Mouse (Mus musculus) liver, adult 2 months (tissue): ENCODE data around the gene Vps33a. TPM values are rescaled to one million over a fixed set of nuclear protein-coding genes. Genes with fewer than 3 reads are reported as not detected.
"Not testable (repeated sequence)": the region's sequence is repeated elsewhere in the genome, so short reads cannot be mapped to it uniquely, and the experiment has no call there.

Experiments used
- DNase-seq: peaks from one replicate; pipeline ENCODE4 v3.0.0-alpha.2; 2011; ENCODE audit warnings: low read depth, low spot score; ENCODE audit errors: extremely low read depth
- H3K27ac ChIP-seq: fragments of 200-500 bp; replicated peaks from 2 replicates; pipeline ENCODE4 v1.5.1; 2012; ENCODE audit warnings: low read depth, mild to moderate bottlenecking, control low read depth, inconsistent platforms, low read length; ENCODE audit not compliant: insufficient read depth
- H3K27me3 ChIP-seq: fragments of 200-500 bp; 2 replicates; pipeline ENCODE4 v1.6.1; 2012; ENCODE audit warnings: mild to moderate bottlenecking, moderate library complexity, low read length, inconsistent platforms; ENCODE audit not compliant: control insufficient read depth, insufficient read depth
- H3K36me3 ChIP-seq: fragments of 200-500 bp; 2 replicates; pipeline ENCODE4 v1.6.1; 2012; ENCODE audit warnings: low read length, inconsistent platforms; ENCODE audit not compliant: control insufficient read depth, insufficient read depth
- H3K4me1 ChIP-seq: fragments of 200-500 bp; 2 replicates; pipeline ENCODE4 v1.6.1; 2011; ENCODE audit warnings: low read length; ENCODE audit not compliant: control insufficient read depth, insufficient read depth
- H3K4me3 ChIP-seq: fragments of 200-500 bp; 2 replicates; pipeline ENCODE4 v1.5.1; 2011; ENCODE audit warnings: low read depth, mild to moderate bottlenecking, control low read depth, low read length, moderate library complexity; ENCODE audit not compliant: insufficient read depth
- H3K79me2 ChIP-seq: fragments of 200-500 bp; 2 replicates; pipeline ENCODE4 v1.6.1; 2012; ENCODE audit warnings: inconsistent platforms, mild to moderate bottlenecking, low read length, moderate library complexity; ENCODE audit not compliant: control insufficient read depth, insufficient read depth
- H3K9ac ChIP-seq: fragments of 200-500 bp; 2 replicates; pipeline ENCODE4 v1.6.1; 2012; ENCODE audit warnings: low read depth, mild to moderate bottlenecking, control low read depth, inconsistent platforms, low read length
- CTCF ChIP-seq: fragments of 200-500 bp; IDR thresholded peaks from 2 replicates; pipeline ENCODE4 v1.5.1; 2011; ENCODE audit warnings: low read depth, low read length, control low read depth
- POLR2A ChIP-seq: fragments of 200-500 bp; IDR thresholded peaks from 2 replicates; pipeline ENCODE4 v1.6.1; 2011; ENCODE audit warnings: low read length, control low read depth; ENCODE audit not compliant: insufficient read depth; ENCODE audit errors: extremely low read depth
- WGBS: fragments of 180-500 bp; shearing (Covaris S2); methylation state at CpG from one replicate; pipeline ENCODE4 v1.1.7; 2018; 5-methylcytosine and 5-hydroxymethylcytosine counted together
- polyA plus RNA-seq: library from polyadenylated mRNA; depleted of rRNA; stranded (reverse); fragments of >200 nt; gene quantifications from 2 replicates; pipeline ENCODE4 v1.2.3, GENCODE M21; 2012
- total RNA-seq: library from RNA; depleted of rRNA; stranded (reverse); fragments of >200 nt; gene quantifications from 2 replicates; pipeline ENCODE4 v1.2.3, GENCODE M21; 2014

Gene Vps33a
- total and polyA plus RNA-seq, 2 experiments = 10.5 to 15.4 TPM

DNA sequence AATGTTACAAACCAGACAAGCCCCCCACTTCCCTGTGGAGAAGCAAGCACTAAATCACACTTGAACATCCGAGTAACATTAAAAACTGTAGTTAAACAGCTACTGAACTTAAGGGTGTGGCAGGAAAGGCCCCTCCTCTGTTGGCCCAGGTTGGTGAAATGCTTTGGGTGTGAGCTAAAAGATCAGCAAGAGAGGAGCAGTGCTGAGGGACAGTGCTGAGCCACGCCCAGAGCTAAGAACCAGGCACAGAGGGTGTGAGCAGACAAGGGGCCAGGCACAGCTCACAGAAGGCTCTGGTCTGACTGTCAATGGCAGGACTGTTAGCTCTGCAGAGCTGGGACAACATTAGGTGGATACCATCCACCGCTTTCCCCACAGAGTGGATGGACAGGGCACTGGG lies 60.7 kb downstream of the Vps33a start:
- TF ChIP-seq CTCF (no peak), POLR2A (no peak)
- H3K27ac ChIP-seq = no peak overlapping the region
- WGBS = 80% methylated on average over 3 of the region's 3 CpGs

GRCm38 (mm10) chr5:123511426-123511825 lies 61.4 kb downstream of the Vps33a start:
- H3K79me2 ChIP-seq, H3K4me1 ChIP-seq, DNase-seq, H3K27ac ChIP-seq, H3K27me3 ChIP-seq, H3K36me3 ChIP-seq, H3K9ac ChIP-seq, H3K4me3 ChIP-seq: not testable (repeated sequence)
- WGBS = 91% methylated on average over 3 of the region's 3 CpGs

More for the DNA sequence above, 60.7 kb downstream of the Vps33a start:
- H3K9ac ChIP-seq = no peak overlapping the region
- no peak for DNase-seq
- no peak overlapping the region for H3K4me3 ChIP-seq
- H3K79me2 ChIP-seq = no peaks in the 10 kb centered on the region
- H3K4me1 ChIP-seq = peaks cover 3% of the 10 kb centered on the region; the same call in 1 of the 2 replicates
- H3K27me3 ChIP-seq = peaks cover 8% of the 10 kb centered on the region; the same call in 1 of the 2 replicates
- peaks cover 9% of the 10 kb centered on the region for H3K36me3 ChIP-seq

DNA sequence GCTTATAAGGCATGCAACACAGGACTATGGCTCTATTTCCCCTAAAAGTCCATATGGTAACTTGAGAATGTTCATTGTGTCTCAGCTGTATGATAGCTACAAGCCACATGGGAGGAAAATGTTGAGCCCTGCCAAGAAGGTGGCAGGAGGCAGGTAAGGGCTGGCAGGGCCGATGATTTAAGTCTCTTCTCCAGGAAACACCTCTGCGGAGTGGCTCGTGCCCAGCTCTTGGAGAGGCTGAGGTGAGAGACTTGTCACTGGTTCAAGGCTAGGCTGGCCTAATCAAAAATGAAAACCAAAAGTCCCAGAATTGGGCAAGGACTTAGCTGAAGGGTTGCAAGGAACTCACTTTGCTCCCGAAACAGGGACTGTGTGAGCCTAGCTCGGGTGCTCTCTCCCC lies 62.7 kb downstream of the Vps33a start, which contains the start of gene B3gnt4:
B3gnt4 (plus strand) TSS at position 301 of the 400 bp plus-strand sequence.
- H3K9ac ChIP-seq = no peak within 1 kb of the TSS
- 83% methylated on average over 5 of the region's 5 CpGs for WGBS
- H3K4me1 ChIP-seq = peaks cover 3% of the 10 kb centered on the region; the same call in 1 of the 2 replicates
- H3K27me3 ChIP-seq = peaks cover 8% of the 10 kb centered on the region; the same call in 1 of the 2 replicates
- TF ChIP-seq CTCF (no peak), POLR2A (no peak)
- DNase-seq = no peak
- H3K27ac ChIP-seq = no peak within 1 kb of the TSS
- H3K4me3 ChIP-seq = no peak within 1 kb of the TSS
- no peaks in the 10 kb centered on the region for H3K36me3 ChIP-seq
- no peaks in the 10 kb centered on the region for H3K79me2 ChIP-seq

GRCm38 (mm10) chr5:123508921-123509320 lies 63.9 kb downstream of the Vps33a start:
- Histone ChIP-seq H3K27ac (no peak overlapping the region), H3K4me1 (peaks cover 3% of the 10 kb centered on the region; the same call in 1 of the 2 replicates), H3K27me3 (peaks cover 8% of the 10 kb centered on the region; the same call in 1 of the 2 replicates), H3K9ac (no peak overlapping the region), H3K36me3 (no peaks in the 10 kb centered on the region), H3K79me2 (no peaks in the 10 kb centered on the region), H3K4me3 (peak overlapping the region; percentile 50; the same call in 1 of the 2 replicates)
- 15% methylated on average over 12 of the region's 12 CpGs for WGBS
- no peak for DNase-seq
- TF ChIP-seq POLR2A (no peak), CTCF (no peak)

- Histone ChIP-seq H3K27ac (no peak overlapping the region), H3K36me3 (no peaks in the 10 kb centered on the region), H3K4me1 (peaks cover 3% of the 10 kb centered on the region; the same call in 1 of the 2 replicates), H3K4me3 (peak overlapping the region; percentile 50; the same call in 1 of the 2 replicates), H3K79me2 (no peaks in the 10 kb centered on the region), H3K9ac (no peak overlapping the region), H3K27me3 (peaks cover 8% of the 10 kb centered on the region; the same call in 1 of the 2 replicates)
- 3% methylated on average over 59 of the region's 59 CpGs for WGBS
- peak; percentile 29 for DNase-seq
- TF ChIP-seq CTCF = no peak
- no peak for TF ChIP-seq POLR2A
These were observed 64.7 kb downstream of the Vps33a start for GRCm38 (mm10) chr5:123507936-123508723.

GRCm38 (mm10) chr5:123501973-123502372 lies 70.9 kb downstream of the Vps33a start:
- no peak overlapping the region for H3K4me3 ChIP-seq
- no peak overlapping the region for H3K27ac ChIP-seq
- 49% methylated on average over 4 of the region's 4 CpGs for WGBS
- DNase-seq = no peak
- no peak overlapping the region for H3K9ac ChIP-seq
- H3K79me2 ChIP-seq = no peaks in the 10 kb centered on the region
- H3K36me3 ChIP-seq = no peaks in the 10 kb centered on the region
- H3K4me1 ChIP-seq = 0 out of 2 replicates have a peak, but pooled peaks cover 4% of the 10 kb centered on the region
- H3K27me3 ChIP-seq = 0 out of 2 replicates have a peak, but pooled peaks cover 3% of the 10 kb centered on the region
- TF ChIP-seq POLR2A (no peak), CTCF (no peak)
